Mouse (Mus musculus): Measurements from ENCODE around the gene Spg11. TPM values are rescaled to one million over a fixed set of nuclear protein-coding genes. Genes with fewer than 3 reads are reported as not detected.

Spg11 gene
- 5.8 and 6.9 TPM in 2 replicates for polyA plus RNA-seq (2015; fragmentation: Nextera tagmentation; extraction: Ambion mirVana)

DNA sequence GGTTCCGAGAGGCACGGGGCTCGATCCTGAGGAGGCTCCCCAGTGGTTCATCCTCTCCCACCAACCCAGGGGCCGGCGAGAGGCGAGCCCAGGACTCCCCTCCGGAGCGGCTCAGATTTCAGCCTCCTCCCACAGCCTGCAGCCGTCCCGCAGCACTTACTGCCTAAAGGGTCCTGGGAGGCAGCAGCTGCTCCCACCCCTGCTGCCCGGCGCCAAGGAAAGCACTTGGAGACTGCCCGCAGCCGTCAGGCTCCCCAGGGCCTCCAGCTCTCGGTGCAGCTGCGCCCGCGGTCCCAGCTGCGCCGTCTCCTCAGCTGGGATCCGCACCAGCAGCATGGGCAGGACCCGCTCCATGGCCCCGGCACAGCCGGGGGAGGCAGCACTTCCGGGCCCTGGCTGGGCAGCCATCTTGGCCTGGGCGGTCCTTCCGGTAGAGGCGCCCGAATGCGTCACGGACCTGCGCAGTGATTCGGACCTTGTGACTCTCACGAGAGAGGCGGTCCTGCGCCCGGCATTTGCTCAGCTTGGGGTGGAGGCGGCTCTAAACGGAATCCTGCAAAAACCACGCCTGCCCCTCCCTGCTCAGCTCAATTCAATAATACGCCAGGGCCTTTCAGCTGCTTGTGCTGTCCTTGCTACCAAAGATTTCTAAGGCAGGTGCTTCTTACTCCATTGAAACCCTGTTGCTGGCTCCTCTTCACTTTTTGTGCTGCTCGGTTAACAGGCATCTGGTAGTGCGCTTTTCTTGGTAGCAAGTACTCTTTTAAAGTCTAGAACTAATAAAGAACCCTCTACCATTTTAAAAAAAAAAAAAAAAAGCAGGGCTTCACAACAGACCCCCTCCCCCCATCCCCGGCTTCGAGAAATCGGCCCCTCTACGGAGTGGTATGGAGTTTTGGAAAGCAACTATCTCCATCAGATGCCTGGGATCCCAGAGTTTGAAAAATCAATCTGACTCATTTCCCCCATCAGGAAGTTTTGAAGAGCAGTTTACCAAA, at the start of gene Spg11:
TSS of gene Spg11 (minus strand) at position 426 of the 998 bp plus-strand sequence.
- DNase-seq (ENCODE audit: low spot score): peak; percentile 97

DNA sequence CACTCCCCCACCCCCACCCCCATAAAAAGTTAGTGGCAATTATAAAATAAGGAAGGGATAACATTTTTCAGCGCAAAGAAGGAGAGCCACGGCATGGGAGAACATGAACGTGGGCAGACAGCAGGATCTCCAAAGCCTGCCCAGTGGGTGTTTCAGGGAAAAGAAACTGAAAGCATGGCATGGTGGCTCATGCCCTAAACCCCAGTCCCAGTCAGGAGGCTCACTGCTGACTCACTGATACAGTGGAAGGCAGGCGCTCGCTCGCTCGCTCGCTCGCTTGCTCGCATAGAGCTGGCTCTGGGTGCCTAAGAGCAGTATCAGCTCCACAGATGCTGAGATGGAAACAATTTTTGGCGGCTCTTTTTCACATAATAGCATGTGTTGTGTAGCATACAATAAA, 46.1 kb upstream of the Spg11 start:
- no peak for DNase-seq (ENCODE audit: low spot score)

DNA sequence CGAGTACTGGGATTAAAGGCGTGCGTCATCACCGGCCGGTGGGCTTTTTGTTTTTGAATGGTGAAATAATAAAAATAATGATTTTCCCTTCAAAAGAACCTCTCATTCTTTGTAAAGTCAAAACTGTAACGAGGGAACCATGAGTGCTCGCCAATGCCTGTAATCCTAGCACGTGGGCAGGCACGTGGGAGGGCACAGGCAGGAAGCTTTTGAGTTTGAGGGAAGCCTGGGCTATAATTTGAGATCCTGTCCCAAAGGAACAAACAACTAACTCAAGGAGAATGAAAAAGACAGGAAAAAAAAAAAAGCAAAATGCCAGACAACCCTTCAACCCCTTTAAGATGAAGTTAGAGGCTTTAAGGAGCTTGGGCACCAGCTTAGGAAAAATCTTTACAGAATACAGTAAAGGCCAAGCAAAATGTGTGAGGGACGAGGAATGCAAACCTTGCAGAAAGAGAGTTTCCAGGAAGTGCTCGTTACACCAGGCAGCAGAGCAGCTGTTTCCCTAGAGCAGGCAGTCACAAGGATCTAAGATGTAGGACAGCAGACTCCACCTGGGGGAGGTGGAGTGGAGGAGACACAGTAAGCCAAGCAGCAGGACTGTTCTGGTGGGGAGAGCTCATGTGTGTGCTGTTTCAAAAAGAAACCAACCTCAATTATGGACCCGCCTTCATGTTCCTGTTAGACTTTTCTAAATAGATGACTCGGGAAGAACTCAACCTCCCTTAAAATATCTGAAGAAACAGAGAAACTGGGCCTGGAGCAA, 45.4 kb upstream of the Spg11 start:
- DNase-seq (ENCODE audit: low spot score): peak; percentile 60

DNA sequence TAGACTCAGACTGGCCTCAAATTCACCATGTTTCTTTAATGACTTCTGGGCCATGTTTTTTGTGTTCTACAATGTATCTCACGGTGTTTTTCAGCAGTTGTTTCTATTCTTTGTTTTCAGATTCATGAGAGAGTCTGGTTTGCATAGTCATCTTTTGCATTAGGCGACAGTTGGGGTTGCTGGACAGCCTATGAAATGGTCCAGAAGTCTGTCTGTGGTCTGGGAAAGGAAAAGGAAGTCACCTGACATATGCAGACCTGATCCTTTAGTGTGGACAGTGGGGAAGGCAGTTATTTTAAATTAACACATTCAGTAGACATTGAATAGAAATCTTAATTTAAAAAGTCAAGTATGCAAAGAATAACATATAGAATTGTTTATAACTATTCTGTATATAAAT, 44.3 kb upstream of the Spg11 start:
- no peak for DNase-seq (ENCODE audit: low spot score)

DNA sequence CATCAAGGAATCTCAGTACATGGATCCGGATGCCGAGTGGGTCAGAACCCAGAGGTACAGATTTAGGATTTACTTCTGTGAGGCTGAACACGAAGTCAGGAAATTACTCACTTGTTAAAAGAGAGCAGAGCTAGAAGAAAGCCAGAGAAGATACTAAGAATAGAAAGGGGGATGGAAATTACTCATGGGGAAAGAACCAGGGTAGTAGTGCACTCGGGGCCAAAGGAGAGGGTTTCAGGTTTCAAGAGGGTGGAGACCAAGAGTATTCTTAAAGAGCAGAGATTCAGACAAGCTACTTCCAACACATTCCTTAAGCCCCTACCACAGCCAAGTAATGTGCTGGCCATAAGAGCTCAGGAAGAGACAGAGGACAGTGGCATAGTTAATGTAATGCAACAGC, 43.4 kb upstream of the Spg11 start:
- no peak for DNase-seq (ENCODE audit: low spot score)

DNA sequence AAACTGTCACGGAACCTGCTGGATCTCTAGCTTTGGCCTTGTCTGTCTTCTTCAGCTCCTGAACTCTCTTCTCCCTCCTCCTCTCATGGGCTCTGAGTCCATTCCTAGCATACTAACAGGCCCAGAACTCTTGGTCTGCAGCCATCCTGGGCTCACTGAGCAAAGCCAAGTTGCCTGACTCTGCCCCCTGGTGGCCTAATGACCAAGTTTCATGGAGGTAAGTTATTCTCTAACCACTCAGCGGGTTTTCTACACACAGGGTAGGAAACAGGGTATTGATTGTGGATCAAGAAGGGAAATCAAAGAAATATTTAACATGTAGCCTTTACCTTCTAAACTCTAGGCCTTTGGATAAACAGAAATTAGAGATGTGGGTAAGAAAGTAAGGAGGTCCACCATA, 42.5 kb upstream of the Spg11 start, which contains the start of gene Trim69:
TSS of gene Trim69 (plus strand) at position 21 of the 400 bp plus-strand sequence.
- DNase-seq (ENCODE audit: low spot score): peak; percentile 80

DNA sequence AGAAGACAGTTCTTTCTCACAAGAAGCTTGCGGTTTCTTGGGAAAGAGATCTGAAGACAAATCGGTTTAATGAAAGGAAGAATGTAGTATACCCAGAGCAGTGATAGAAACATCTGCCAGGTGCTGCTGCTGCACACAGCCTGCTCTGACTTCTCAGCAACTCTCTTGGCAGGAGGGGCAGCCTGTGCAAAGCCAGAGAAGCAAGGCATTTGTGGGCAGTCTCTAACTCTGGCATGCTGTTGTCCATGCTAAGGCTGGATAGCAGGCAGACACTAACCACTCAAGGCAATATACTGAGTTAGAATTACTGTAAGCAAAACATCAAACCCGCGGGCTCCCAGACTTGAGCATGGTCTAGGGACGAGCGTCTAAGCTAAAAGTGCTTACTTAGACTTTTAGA, 41.5 kb upstream of the Spg11 start:
- peak; percentile 74 for DNase-seq (ENCODE audit: low spot score)

DNA sequence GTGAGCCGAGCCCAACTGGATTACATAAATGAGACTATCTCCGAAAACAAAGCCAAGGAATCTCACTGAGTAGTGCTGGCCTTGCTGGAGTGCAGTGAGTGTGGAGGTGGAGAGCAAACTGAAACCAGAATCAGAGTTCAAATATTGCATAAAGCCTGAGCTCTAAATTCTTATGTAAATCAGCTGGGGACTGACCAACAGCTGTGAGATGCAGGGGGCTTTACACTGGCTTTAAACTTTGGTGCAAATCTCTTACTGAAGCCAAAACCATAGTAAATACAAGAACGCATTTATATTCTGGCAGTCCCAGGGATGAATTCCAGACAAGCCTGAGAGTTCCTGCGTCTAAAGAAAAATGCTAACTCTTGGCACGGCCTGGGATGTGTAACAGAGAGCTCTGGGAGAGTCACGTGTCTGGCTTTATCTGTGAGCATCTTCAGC, 40.2 kb upstream of the Spg11 start:
- DNase-seq (ENCODE audit: low spot score): no peak

DNA sequence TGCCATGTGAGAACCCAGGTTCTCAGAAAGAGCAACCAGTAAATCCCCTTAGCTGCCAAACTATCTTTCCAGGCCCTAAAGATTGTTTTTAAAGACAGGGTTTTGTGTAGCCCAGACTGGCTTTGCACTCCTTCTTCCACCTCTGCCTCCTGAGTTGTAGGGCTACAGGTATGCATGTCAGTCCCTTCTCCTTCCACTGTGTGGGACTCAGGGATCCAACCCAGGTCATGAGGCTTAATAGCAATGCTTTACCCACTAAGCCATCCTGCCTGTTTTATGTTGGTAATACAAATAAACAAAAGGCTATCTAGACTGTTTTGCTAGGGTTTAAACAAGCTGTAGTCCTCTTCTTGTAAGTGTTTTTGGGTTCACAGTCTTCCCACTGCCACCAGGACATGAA, 39.4 kb upstream of the Spg11 start:
- DNase-seq (ENCODE audit: low spot score): no peak

DNA sequence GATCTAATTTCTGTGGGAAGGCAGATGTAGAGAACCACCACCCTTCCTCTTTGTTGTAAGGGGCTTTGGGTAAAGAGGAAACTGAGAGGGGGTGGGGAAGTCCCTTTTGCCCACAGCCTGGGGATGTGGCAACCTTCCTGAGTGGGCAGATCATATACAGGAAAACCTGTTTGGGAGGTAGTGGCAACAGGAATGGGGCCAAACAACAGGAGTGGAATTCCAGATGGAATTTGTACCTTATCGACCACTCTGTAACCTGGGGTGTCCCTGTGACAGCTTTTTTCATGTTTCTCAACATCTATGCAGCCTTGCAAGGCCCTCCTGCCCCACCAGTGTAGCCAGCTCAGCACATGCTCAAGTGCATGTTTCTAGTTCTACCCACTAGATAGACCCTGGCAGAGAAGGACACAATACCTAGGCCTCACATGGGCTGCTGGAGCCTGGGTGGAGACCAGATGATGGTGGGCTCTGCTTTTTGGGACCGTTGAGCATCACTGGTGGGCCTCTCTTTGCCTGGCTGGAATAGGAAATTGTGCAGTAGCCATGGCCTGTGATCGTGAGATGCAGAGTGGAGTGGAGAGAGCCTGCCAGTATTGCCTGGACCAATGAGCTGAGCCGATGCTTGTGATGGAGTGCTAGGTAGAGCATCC, 38.0 kb upstream of the Spg11 start:
- no peak for DNase-seq (ENCODE audit: low spot score)

DNA sequence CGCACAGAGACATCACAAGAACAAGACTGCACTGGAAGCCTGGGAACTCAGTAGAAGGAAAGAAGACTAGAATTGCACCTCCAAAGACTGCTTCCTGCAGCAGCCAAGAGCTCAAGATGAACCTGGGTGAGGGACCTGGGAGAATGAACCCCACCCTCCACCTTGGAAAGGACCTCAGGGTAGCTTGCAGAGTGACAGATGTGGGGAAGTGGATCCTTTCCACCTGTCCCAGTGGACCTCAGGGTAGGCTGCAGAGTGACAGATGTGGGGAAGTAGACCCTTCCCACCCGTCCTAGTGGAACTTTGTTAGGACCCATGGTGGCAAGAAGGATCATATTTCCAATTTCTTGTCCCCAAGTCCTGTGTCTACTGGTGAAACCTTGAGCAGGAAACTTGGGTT, 37.1 kb upstream of the Spg11 start:
- no peak for DNase-seq (ENCODE audit: low spot score)

DNA sequence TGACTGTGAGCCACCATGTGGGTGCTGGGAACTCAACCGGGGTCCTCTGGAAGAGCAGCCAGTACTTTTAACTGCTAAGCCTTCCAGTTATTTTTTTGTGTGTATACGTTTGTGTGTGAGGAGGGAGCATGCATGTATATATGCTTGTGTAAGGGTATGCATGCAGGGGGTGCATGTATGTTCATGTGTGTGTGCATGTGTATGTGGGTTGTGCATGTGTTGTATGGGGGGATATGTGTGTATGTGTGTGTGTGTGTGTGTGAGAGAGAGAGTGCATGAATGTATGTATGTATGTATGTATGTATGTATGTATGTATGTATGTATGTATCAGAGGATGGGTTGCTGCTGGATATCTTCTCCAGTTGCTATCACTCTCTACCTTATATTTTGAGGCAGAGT, 36.3 kb upstream of the Spg11 start:
- no peak for DNase-seq (ENCODE audit: low spot score)

DNA sequence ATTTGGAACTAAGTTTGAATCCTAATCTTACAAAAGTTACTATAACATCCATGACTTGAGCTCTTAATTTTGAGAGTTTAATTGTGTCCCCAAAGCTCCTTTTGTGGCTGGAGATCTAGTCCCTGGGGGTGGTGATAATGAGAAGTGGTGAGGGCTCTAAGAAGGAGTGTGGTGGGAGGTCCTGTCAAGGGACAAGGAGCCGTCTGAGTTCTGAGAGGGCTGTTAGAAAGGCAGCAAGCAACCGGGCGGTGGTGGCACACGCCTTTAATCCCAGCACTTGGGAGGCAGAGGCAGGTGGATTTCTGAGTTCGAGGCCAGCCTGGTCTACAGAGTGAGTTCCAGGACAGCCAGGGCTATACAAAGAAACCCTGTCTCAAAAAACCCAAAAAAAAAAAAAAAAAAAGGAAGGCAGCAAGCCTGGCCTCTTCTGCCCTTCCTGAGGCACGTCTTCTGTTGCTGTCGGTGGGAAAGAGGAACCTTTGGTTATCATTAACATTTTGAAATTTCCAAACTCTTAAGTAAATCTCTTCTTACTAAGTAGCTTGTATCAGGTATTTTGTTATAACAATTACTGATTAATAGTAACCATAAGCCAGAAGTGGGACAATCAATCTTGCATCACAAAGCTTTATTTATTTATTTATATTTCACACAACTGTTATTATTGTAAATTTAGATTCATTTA, 35.6 kb upstream of the Spg11 start:
- no peak for DNase-seq (ENCODE audit: low spot score)

DNA sequence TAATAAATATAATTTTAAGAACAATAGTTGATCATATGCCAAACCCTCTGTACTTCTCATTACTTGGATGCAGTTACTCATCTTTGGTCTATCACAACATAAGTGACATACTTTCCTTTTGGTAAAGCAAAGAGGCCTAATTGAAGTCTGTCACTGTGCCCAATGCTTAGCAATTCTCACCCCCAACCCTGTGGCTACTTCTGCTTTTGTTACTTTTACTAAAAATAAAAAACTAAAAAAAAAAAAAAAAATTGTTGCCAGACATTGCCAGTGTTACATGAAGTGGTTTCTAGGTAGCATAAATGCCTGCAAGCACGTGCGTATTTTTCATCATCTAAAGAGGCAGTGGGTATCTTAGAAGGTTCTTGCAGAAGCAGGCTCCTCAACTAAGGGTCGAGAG, 34.7 kb upstream of the Spg11 start:
- no peak for DNase-seq (ENCODE audit: low spot score)

DNA sequence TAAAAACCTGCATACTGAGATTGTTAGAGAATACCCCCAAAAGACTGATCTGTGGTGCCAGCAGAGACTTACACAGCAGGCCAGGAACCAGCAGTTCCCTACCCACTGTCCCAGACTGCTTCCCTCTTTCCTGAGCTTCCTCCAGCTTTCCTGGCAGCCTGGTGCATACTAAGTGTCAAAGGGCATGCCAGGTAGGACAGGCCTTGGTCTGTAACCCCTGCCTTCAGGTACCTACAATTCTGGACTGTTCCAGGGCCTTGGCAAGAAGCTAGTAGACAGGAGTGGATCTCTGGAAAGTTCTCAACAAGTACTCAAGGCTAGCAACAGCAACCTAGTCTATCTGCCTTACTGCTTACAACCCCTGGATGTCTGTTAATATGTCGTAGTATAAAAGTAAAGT, 33.0 kb upstream of the Spg11 start:
- no peak for DNase-seq (ENCODE audit: low spot score)

DNA sequence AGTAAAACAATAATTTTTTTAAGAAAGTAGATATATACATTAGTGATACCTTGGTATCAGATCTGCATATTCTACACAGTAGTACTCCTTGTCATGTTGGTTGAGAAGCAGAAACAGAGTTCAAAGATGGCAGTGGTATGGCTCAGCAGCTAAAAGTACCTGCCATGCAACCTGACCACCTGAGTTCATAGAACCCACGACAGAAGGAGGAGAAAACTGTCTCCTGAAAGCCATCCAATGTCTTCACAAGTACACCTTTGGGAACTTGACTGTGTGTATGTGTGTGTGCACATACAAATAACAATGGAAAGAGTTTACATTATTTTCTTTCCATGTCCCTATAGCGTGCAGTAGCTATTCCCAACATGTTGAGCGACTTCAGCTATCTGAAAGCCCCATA, 31.5 kb upstream of the Spg11 start:
- DNase-seq (ENCODE audit: low spot score): no peak

DNA sequence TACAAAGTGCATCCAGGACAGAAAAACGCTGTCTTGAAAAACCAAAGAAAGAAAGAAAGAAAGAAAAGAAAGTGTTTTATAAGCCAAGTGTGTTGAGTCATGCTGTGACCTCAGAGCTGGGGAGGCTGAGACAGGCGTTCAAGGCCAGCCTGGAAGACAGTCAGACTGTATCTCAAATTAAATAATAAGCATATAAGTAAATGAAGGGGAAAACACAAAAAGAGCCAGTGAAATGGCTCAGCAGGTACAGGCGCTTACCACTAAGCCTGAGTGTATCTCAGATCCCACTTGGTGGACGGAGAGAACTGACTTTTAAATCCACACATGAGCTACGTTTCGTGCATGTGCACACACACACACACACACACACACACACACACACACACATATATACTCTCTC, 31.1 kb upstream of the Spg11 start:
- DNase-seq (ENCODE audit: low spot score): no peak

DNA sequence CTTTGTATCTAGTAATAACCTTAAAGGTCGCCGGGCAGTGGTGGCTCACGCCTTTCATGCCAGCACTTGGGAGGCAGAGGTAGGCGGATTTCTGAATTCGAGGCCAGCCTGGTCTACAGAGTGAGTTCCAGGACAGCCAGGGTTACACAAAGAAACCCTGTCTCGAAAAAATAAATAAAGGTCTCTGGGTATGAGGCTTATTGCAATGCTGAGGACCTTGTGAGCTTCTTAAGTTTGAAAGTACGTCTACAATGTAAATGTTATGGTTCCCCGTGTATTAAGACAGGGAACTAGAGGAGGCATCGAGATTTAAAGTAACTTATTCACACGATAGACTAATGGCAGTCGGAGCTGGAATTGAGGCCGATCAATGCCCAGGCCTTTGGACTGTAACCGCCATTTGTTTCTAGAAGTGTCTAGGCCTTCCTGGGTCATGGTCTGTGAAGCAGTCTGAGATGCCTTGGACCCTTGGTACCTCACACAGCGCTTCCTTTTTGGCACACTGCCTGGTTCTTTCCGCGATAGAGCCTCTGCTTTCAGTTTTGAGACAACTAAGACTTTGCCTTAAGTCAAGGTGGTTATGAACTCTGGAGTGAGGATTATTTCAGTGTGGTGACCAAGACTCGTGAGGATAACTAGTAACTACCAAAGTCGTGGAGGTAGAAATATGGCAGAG, 30.2 kb upstream of the Spg11 start:
- DNase-seq (ENCODE audit: low spot score): peak; percentile 72

DNA sequence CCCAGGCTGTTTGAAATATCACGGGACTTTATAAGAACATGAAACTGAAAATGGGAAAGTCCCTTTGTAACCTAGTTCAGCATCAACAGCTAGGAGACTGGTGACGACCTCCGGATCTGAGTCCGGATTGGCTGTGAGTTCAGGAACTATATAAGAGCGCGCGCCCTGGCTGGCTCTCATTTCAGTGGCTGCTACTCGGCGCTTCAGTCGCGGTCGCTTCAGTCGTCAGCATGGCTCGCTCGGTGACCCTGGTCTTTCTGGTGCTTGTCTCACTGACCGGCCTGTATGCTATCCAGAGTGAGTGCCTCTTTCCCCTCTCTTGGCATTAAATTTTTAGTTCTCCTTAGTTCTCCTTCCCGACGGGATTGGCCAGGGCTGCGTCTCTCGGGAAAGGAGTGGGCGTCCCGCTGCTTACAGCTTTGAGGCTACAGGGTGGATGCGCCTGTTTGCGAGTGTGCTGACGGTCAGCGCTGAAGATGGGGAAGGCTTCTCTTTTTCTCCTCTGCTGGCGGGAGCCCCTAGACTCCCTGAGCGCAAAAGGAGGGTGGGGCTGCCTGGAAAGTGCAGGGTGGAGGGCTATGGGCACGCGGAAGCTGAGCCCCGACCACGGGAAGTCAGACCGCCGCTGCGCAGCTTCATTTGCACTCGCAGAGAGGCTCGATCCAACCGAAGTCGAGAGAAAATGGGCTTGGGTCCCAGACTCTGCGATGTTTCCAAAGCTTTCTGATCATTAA, 29.5 kb upstream of the Spg11 start, which contains the start of gene B2m:
TSS of gene B2m (plus strand) at position 179 of the 734 bp plus-strand sequence.
- DNase-seq (ENCODE audit: low spot score): peak; percentile 97

DNA sequence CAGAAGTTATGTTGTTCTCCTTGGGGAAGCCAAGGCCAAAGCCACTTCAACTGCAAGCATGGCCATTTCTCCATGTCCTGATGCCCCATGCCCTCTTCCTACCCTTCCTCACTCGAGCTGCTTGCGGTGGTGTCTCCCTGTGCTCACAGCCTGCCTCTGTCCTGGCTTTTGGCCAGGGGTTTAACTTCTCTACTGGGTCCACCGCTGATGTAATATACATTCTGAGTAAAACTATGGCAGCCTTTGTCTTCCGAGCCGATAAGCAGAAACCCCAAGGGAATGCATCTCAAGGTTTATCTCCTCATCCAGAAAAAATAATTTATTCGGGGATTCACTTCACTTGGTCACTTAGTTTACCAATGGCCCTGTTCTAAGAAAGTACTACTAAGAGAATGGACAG, 28.5 kb upstream of the Spg11 start:
- no peak for DNase-seq (ENCODE audit: low spot score)

All from thymus, postnatal 0 days (tissue).